Mouse (Mus musculus) hindbrain, embryonic 13.5 days (tissue): Measurements from ENCODE around the gene Wsb2. TPM values are rescaled to one million over a fixed set of nuclear protein-coding genes. Genes with fewer than 3 reads are reported as not detected.

Experiments
- ATAC-seq: fragments of 200-750 bp; cut with Nextera tagmentation; 2 replicates; pipeline ENCODE4 v1.8.0; 2017; ENCODE audit warnings: moderate TSS enrichment; ENCODE audit not compliant: low FRiP score
- H3K27ac ChIP-seq: fragments of 300-500 bp; sonication (generic); 2 replicates; pipeline ENCODE4 v1.5.1; 2015; ENCODE audit warnings: inconsistent platforms, mild to moderate bottlenecking, moderate library complexity
- H3K27me3 ChIP-seq: fragments of 300-500 bp; sonication (generic); 2 replicates; pipeline ENCODE4 v1.6.1; 2015; ENCODE audit warnings: mild to moderate bottlenecking, inconsistent platforms
- H3K36me3 ChIP-seq: fragments of 300-500 bp; sonication (generic); 2 replicates; pipeline ENCODE4 v1.6.1; 2015; ENCODE audit warnings: mild to moderate bottlenecking, inconsistent platforms
- H3K4me1 ChIP-seq: fragments of 300-500 bp; sonication (generic); replicated peaks from 2 replicates; pipeline ENCODE4 v1.6.1; 2015; ENCODE audit warnings: inconsistent platforms
- H3K4me2 ChIP-seq: fragments of 300-500 bp; sonication (generic); 2 replicates; pipeline ENCODE4 v1.6.1; 2015; ENCODE audit warnings: inconsistent platforms, mild to moderate bottlenecking, moderate library complexity
- H3K4me3 ChIP-seq: fragments of 300-500 bp; sonication (generic); 2 replicates; pipeline ENCODE4 v1.5.1; 2015; ENCODE audit warnings: mild to moderate bottlenecking, inconsistent platforms
- H3K9ac ChIP-seq: fragments of 300-500 bp; sonication (generic); 2 replicates; pipeline ENCODE4 v1.6.1; 2015; ENCODE audit warnings: mild to moderate bottlenecking, inconsistent platforms
- H3K9me3 ChIP-seq: fragments of 300-500 bp; sonication (generic); 2 replicates; pipeline ENCODE4 v1.6.1; 2016; ENCODE audit warnings: inconsistent platforms
- WGBS: fragments of 180-500 bp; shearing (Covaris S2); methylation state at CpG from one replicate; pipeline ENCODE4 v1.1.7; 2015; 5-methylcytosine and 5-hydroxymethylcytosine counted together
- polyA plus RNA-seq: library from polyadenylated mRNA; unstranded; fragments of >200 nt; fragmentation: Nextera tagmentation; extraction: Ambion mirVana; gene quantifications from 2 replicates; pipeline ENCODE4 v1.2.1, GENCODE M21; 2015

The Wsb2 gene
- polyA plus RNA-seq, 1 experiment from 2014 or later, result 194 TPM

- Histone ChIP-seq H3K4me3 (peak overlapping the region; percentile 98), H3K27ac (no peak overlapping the region; the same call in 1 of the 2 replicates), H3K9me3 (no peaks in the 10 kb centered on the region), H3K4me2 (peak overlapping the region; percentile 88), H3K9ac (no peak overlapping the region), H3K27me3 (no peaks in the 10 kb centered on the region), H3K4me1 (peaks cover 66% of the 10 kb centered on the region), H3K36me3 (peaks cover 6% of the 10 kb centered on the region)
- ATAC-seq, result no peak
- WGBS, result 40% methylated on average over 11 of the region's 11 CpGs
Measured at GRCm38 (mm10) chr5:117358725-117359124, 1.6 kb downstream of the Wsb2 start.

- Histone ChIP-seq H3K9ac (0 out of 2 replicates have a peak overlapping the region, but pooled peaks have one; percentile 15), H3K36me3 (peaks cover 16% of the 10 kb centered on the region), H3K4me1 (peaks cover 66% of the 10 kb centered on the region), H3K27ac (no peak overlapping the region), H3K9me3 (no peaks in the 10 kb centered on the region), H3K27me3 (no peaks in the 10 kb centered on the region), H3K4me3 (no peak overlapping the region), H3K4me2 (0 out of 2 replicates have a peak overlapping the region, but pooled peaks have one; percentile 3)
- no peak for ATAC-seq
- WGBS, result 44% methylated on average over 7 of the region's 7 CpGs
Measured at GRCm38 (mm10) chr5:117359497-117360227, 2.6 kb downstream of the Wsb2 start.

DNA sequence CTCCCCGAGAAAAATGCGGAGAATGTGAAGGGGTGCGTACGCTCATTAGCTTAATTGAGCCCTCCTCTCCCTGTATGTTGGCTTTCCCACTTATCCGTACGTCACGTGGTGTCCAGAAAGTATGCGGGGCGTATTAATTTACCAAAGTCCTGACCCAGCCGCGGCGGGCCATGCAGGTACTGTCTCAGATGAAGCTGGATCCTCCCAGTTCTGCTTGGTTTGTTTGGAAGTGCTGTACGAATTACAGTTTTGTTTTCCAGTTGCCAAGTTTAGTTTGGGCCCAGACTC lies 3.1 kb downstream of the Wsb2 start:
- Histone ChIP-seq H3K36me3 (peaks cover 21% of the 10 kb centered on the region), H3K9me3 (no peaks in the 10 kb centered on the region), H3K4me2 (0 out of 2 replicates have a peak overlapping the region, but pooled peaks have one; percentile 3), H3K9ac (0 out of 2 replicates have a peak overlapping the region, but pooled peaks have one; percentile 15), H3K4me3 (no peak overlapping the region), H3K27me3 (no peaks in the 10 kb centered on the region), H3K4me1 (peaks cover 66% of the 10 kb centered on the region), H3K27ac (no peak overlapping the region)
- no peak for ATAC-seq
- 65% methylated on average over 13 of the region's 13 CpGs for WGBS

DNA sequence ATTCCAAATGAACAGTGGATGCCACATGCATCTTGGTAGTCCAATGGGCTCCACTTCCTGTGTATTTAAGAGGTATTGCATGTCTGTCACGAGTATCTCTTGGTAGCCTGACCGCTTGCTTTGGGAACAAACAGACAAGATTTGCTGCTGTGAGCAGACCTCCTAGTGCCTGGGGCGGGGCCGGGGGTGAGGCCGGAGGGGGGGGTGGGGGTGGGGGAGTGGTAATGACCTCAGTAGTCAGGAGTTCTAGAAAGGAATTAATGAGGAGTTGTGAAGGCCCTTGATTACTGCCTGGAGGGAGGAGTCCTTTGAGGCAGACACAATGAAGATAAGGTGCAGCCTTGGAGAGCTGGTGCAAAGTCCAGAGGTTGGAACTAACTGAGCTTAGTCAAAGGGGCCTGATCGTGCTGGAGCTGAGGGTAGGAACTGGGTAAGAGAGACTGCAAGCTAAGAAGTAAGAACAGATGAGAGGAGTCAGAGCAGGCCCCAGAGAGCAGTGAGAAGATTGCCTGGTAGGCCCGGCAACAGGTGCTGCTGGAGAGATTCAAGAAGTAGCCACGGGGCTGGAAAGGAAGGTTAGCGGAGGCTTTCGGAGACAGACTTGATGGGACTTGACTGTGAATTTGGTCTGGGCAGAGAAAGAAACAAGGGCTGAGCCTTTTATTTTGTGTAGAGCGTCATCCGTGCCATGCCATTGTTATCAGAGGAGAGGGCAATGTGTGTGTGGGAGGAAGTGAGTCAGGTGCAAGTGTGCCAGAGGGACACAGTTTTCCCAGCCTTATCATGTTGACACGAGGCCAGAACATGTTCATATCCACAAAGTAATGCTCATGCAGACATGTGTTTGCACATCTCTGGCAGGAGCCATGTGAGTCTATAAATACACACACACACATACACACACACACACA lies 3.8 kb downstream of the Wsb2 start:
- no peak for ATAC-seq
- H3K9me3 ChIP-seq, result no peaks in the 10 kb centered on the region
- 45% methylated on average over 13 of the region's 13 CpGs for WGBS

GRCm38 (mm10) chr5:117361590-117361989 lies 4.5 kb downstream of the Wsb2 start:
- no peak overlapping the region for H3K27ac ChIP-seq
- peaks cover 34% of the 10 kb centered on the region for H3K36me3 ChIP-seq
- H3K4me1 ChIP-seq, result peaks cover 52% of the 10 kb centered on the region
- no peaks in the 10 kb centered on the region for H3K9me3 ChIP-seq
- H3K4me2 ChIP-seq, result no peak overlapping the region
- no peaks in the 10 kb centered on the region for H3K27me3 ChIP-seq
- no peak overlapping the region for H3K9ac ChIP-seq
- WGBS, result 81% methylated on average over 4 of the region's 4 CpGs
- H3K4me3 ChIP-seq, result no peak overlapping the region
- ATAC-seq, result no peak

More for the DNA sequence above, 3.8 kb downstream of the Wsb2 start:
- H3K9ac ChIP-seq, result 0 out of 2 replicates have a peak overlapping the region, but pooled peaks have one; percentile 15
- no peaks in the 10 kb centered on the region for H3K27me3 ChIP-seq
- H3K4me2 ChIP-seq, result peak overlapping the region; percentile 3; the same call in 1 of the 2 replicates
- no peak overlapping the region for H3K4me3 ChIP-seq
- H3K27ac ChIP-seq, result no peak overlapping the region
- H3K36me3 ChIP-seq, result peaks cover 28% of the 10 kb centered on the region
- H3K4me1 ChIP-seq, result peaks cover 59% of the 10 kb centered on the region

- H3K9me3 ChIP-seq, result no peaks in the 10 kb centered on the region
- peaks cover 51% of the 10 kb centered on the region for H3K36me3 ChIP-seq
- ATAC-seq, result no peak
- H3K4me1 ChIP-seq, result peaks cover 48% of the 10 kb centered on the region
- H3K4me2 ChIP-seq, result no peak overlapping the region
- H3K27ac ChIP-seq, result no peak overlapping the region
- WGBS, result 62% methylated on average over 15 of the region's 15 CpGs
- no peaks in the 10 kb centered on the region for H3K27me3 ChIP-seq
- no peak overlapping the region for H3K4me3 ChIP-seq
- H3K9ac ChIP-seq, result no peak overlapping the region
Measured at GRCm38 (mm10) chr5:117363066-117363782, 6.1 kb downstream of the Wsb2 start.

DNA sequence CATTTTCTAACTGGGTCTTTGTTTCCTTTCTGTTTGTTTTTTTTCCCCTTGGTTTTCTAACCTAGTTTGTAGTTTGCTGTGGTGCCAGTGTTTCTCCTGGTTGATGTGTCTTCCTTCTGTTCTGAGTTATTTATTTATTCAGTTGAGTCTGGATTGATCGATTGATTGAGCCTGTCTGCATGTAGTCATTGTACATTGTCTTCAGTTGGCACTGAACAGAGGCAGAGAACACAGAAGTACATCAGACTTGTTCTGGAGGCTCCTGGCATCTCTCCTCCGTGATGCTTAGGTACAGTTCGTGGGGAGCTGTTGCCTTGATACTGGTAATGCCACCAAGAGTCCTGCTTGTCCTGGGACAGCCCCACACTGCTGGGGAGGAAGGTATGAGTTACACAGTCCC lies 7.7 kb downstream of the Wsb2 start:
- Histone ChIP-seq H3K27ac (no peak overlapping the region), H3K4me3 (no peak overlapping the region), H3K4me1 (peaks cover 33% of the 10 kb centered on the region), H3K36me3 (peaks cover 66% of the 10 kb centered on the region), H3K9ac (no peak overlapping the region), H3K27me3 (no peaks in the 10 kb centered on the region), H3K9me3 (no peaks in the 10 kb centered on the region), H3K4me2 (no peak overlapping the region)
- ATAC-seq, result no peak
- WGBS, result 88% methylated on average over 3 of the region's 3 CpGs

DNA sequence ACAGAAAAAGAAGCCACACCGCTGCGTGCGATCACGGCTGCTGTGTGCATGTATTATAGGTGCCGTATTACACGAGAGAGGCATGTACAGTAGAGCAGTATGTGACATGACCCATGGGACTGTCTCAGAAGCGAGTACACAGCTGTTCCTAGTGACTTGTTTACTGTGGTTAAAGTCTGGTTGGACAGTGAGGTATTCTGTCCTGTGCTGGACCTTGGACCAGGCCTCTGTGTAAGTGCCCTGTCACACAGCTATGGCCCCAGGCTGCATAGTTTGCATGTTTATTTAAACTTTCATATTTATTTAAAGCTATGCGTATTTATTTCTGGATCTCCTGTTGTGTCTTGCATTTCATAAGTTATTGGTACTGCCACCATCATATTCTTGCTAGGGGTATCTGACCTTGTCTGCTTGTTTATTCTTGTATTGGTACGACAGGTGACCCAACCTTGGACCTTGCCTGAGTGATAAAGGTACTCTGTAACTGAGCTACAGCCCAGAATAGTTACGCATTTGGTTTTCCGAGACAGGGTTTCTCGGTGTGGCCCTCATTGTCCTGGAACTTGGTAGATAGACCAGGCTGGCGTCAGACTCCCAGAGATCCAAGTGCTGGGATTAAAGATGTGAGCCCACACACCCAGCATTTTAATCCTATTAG lies 8.9 kb downstream of the Wsb2 start:
- H3K27ac ChIP-seq, result no peak overlapping the region
- peaks cover 79% of the 10 kb centered on the region for H3K36me3 ChIP-seq
- H3K9me3 ChIP-seq, result no peaks in the 10 kb centered on the region
- H3K27me3 ChIP-seq, result no peaks in the 10 kb centered on the region
- no peak overlapping the region for H3K9ac ChIP-seq
- peaks cover 21% of the 10 kb centered on the region for H3K4me1 ChIP-seq
- no peak overlapping the region for H3K4me2 ChIP-seq
- no peak overlapping the region for H3K4me3 ChIP-seq
- WGBS, result 94% methylated on average over 13 of the region's 13 CpGs
- ATAC-seq, result no peak

- Histone ChIP-seq H3K4me2 (no peak overlapping the region), H3K9me3 (no peaks in the 10 kb centered on the region), H3K4me1 (peaks cover 11% of the 10 kb centered on the region), H3K27me3 (no peaks in the 10 kb centered on the region), H3K4me3 (no peak overlapping the region), H3K36me3 (peaks cover 90% of the 10 kb centered on the region), H3K27ac (no peak overlapping the region), H3K9ac (no peak overlapping the region)
- WGBS, result 38% methylated on average over 8 of the region's 8 CpGs
- no peak for ATAC-seq
Measured at GRCm38 (mm10) chr5:117367206-117367605, 10.1 kb downstream of the Wsb2 start.

DNA sequence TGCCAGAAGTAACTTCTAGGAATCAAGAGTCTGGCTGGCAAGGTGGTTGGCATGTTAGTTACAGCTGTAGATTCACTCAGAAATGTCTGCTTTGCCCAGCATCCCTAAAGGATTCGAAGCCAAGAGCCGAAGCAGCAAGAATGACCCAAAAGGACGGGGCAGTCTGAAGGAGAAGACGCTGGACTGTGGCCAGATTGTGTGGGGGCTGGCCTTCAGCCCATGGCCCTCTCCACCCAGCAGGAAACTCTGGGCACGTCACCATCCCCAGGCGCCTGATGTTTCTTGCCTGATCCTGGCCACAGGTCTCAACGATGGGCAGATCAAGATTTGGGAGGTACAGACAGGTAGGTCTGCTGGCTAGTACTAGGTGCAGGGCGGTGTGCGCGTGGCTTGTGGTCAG lies 13.5 kb downstream of the Wsb2 start:
- peaks cover 99% of the 10 kb centered on the region for H3K36me3 ChIP-seq
- H3K9me3 ChIP-seq, result no peaks in the 10 kb centered on the region
- H3K4me2 ChIP-seq, result no peak overlapping the region
- no peak overlapping the region; the same call in 1 of the 2 replicates for H3K27ac ChIP-seq
- no peak overlapping the region for H3K9ac ChIP-seq
- WGBS, result 94% methylated on average over 10 of the region's 10 CpGs
- no peaks in the 10 kb centered on the region for H3K27me3 ChIP-seq
- H3K4me3 ChIP-seq, result no peak overlapping the region
- H3K4me1 ChIP-seq, result no peaks in the 10 kb centered on the region; the same call in 1 of the 2 replicates
- no peak for ATAC-seq

DNA sequence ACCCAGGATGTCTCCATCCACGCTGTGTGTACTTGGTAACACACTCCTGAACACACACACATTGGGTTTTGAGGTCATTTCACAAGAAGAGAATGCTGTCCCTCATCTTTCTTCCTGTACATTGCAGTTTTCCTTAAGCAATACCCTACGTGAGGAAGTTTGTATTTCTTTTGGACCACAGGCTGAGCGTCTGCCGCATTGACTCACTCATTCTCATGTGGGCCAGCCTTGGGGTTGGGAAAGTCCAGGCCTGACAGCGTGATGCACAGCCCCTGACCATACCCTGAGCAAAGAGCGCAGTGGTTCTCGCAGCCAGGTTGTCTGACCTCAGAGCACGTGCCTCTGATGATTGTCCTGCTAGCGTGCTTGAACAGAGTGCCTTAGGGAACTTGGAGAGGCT lies 16.3 kb downstream of the Wsb2 start:
- Histone ChIP-seq H3K9ac (no peak overlapping the region), H3K36me3 (peaks cover 98% of the 10 kb centered on the region), H3K4me2 (no peak overlapping the region), H3K27me3 (no peaks in the 10 kb centered on the region), H3K27ac (no peak overlapping the region), H3K9me3 (no peaks in the 10 kb centered on the region), H3K4me3 (no peak overlapping the region), H3K4me1 (no peaks in the 10 kb centered on the region)
- no peak for ATAC-seq
- WGBS, result 93% methylated on average over 9 of the region's 9 CpGs
